Mouse (Mus musculus): ENCODE measurements around the gene Arhgap9.

DNA sequence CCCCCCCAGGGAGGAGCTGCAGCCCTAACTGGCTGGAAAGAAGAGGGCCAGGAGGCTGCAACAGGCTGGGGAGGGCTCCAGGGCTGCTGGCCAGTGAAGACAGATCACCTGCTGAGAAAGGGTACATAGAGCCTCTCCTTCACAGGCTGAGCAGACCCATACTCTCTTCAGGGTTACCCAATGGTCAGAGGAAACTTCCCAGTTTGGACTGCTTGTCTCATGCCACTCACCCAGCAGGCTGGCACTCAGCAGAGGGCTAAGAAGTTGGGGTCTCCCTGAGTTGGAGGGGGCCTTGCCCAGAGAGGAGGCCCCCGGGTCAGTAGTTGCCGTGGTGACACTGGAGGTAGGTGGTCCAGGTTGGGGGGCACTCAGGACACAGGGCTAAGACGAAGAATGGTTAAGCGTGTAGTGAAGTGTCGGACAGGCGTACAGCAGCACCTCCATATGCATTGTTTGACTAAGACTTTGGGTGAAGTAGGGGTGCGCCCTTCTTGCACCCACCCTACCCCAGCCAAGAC, 37.6 kb upstream of the Arhgap9 start:
- TF ChIP-seq GATA1 (IDR thresholded peaks at IDR 0.05; ENCODE audit: low read length) (no peak), TAL1 (IDR thresholded peaks at IDR 0.05; ENCODE audit: low read length) (no peak)

All from erythroblast, embryonic 14.5 days (primary cell).